Mouse (Mus musculus) brain, embryonic 14.5 days (tissue): ENCODE measurements around the gene Fam173b.

Experiments used
- CTCF ChIP-seq: fragments of 200-500 bp; IDR thresholded peaks from 2 replicates; pipeline ENCODE4 v1.5.1; 2012; ENCODE audit warnings: inconsistent platforms, mild to moderate bottlenecking, moderate library complexity, borderline replicate concordance; ENCODE audit not compliant: insufficient read depth, insufficient read length; ENCODE audit errors: extremely low read depth
- POLR2A ChIP-seq: fragments of 200-500 bp; IDR thresholded peaks from 2 replicates; pipeline ENCODE4 v1.6.1; 2012; ENCODE audit warnings: mild to moderate bottlenecking, inconsistent platforms, borderline replicate concordance; ENCODE audit not compliant: poor library complexity, insufficient read depth, insufficient read length, severe bottlenecking; ENCODE audit errors: extremely low read depth

DNA sequence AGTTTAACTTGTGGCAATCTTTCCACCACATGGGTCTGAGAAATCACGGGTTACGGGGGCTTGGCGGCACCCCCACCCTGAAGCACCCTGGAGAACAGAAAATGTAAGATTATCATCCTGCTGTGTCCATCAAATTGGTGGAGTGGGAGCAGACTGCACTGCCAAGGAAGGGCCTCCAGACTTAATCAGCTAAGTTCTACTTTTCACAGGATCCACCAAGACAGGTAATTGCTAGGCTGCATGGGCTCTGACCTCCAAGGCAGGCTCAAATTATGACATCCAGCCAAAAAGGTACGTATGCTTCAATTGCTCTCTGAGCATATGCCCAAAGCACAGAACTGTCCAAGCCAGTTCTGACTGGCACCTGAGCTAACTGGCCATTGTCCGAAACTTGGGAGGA lies 11.5 kb upstream of the Fam173b start:
- TF ChIP-seq POLR2A (no peak), CTCF (no peak)
